Mouse (Mus musculus): ENCODE data around the gene Dgkg.

GRCm38 (mm10) chr16:22618424-22619056 lies 38.5 kb downstream of the Dgkg start:
- TF ChIP-seq CTCF (IDR thresholded peaks at IDR 0.05; ENCODE audit: control insufficient read depth, insufficient read depth, low read length) (no peak), POLR2A (IDR thresholded peaks at IDR 0.05; ENCODE audit: borderline replicate concordance, control insufficient read depth, low read depth, low read length) (no peak)
